Mouse (Mus musculus) ovary, adult 10 weeks (tissue): ENCODE data around the gene Nap1l2. TPM values are rescaled to one million over a fixed set of nuclear protein-coding genes. Genes with fewer than 3 reads are reported as not detected.

Source experiments
- polyA plus RNA-seq: library from polyadenylated mRNA; stranded (reverse); fragments of 350-450 nt; fragmentation: Illumina TruSeq; extraction: RNeasy Lipid Tissue Mini Kit (QIAGEN cat#74804); gene quantifications from one replicate; pipeline ENCODE4 v1.2.3, GENCODE M21; 2014

Nap1l2 gene
- polyA plus RNA-seq = 17.8 TPM

GRCm38 (mm10) chrX:103186431-103186786 lies at the start of gene Nap1l2:
TSS of gene Nap1l2 (minus strand) at chrX:103186640.

Other genes starting within 250 kb of the Nap1l2 start
- gene Cdx4, start 134.8 kb upstream of the Nap1l2 start, polyA plus RNA-seq = not detected
- gene Chic1, start 169.8 kb upstream of the Nap1l2 start, polyA plus RNA-seq = 29.3 TPM
- gene Tsx, start 227.8 kb upstream of the Nap1l2 start, polyA plus RNA-seq = not detected
- gene Gm26992, start 235.4 kb upstream of the Nap1l2 start, polyA plus RNA-seq = not detected